In genomic region chr8:106112041-106112440, GRCm38 (mm10) we compare ENCODE assay signal across 16 mouse cellular contexts. TPM values are rescaled to one million over a fixed set of nuclear protein-coding genes. Genes with fewer than 3 reads are reported as not detected.
DNase-seq lines count a peak whose midpoint lies in the region; ATAC-seq and TF ChIP-seq lines count a peak whose summit lies in the region.
"Had no signal": no experiment of that assay in that cellular context is flagged by ENCODE, and none has a peak within 500 bp of the region (broad histone marks: within the 10 kb centered on the region; RNA-seq: fewer than 3 reads in every experiment).

No protein-coding gene starts in this region.

- TF ChIP-seq CTCF in lung, embryonic 14.5 days (IDR thresholded peaks at IDR 0.05; ENCODE audit: low read depth), result no peak
- TF ChIP-seq CTCF in liver, postnatal 0 days (IDR thresholded peaks at IDR 0.05; ENCODE audit: low read depth), result no peak

- ATAC-seq in heart, embryonic 16.5 days (replicated peaks; ENCODE audit: extremely low read depth, insufficient read depth, low FRiP score), result no peak
- no peak for ATAC-seq in lung, embryonic 14.5 days (ENCODE audit: insufficient read depth)
- ATAC-seq in megakaryocyte progenitor cell, adult 5-6 weeks (replicated peaks; ENCODE audit: poor library complexity), result no peak
- ATAC-seq in liver, postnatal 0 days, result no peak

- H3K27ac ChIP-seq in heart, embryonic 16.5 days (ENCODE audit: low read length), result peak overlapping the region; percentile 33; the same call in 1 of the 2 replicates
- no peak overlapping the region for H3K27ac ChIP-seq in heart, embryonic 10.5 days
- H3K27ac ChIP-seq in lung, embryonic 14.5 days (ENCODE audit: low read depth), result peak overlapping the region; percentile 43; the same call in 1 of the 2 replicates
- no peak overlapping the region for H3K27ac ChIP-seq in liver, postnatal 0 days (ENCODE audit: low read depth)

- no peak for DNase-seq in heart, embryonic 10.5 days (ENCODE audit: low spot score)
- no peak for DNase-seq in lung, embryonic 14.5 days
- DNase-seq in lung, postnatal 14 days, result no peak
- peak; percentile 40 for DNase-seq in ZHBTc4 (ENCODE audit: low read depth, low spot score)
- peak; percentile 55 for DNase-seq in thymus, postnatal 14 days
- DNase-seq in liver, postnatal 0 days, result no peak
- DNase-seq: B cell, adult 2 months; cerebellum, postnatal 14 days; heart, adult 18-20 months; kidney, postnatal 4 days had no signal

- H3K9ac ChIP-seq in heart, embryonic 16.5 days (ENCODE audit: low read length), result no peak overlapping the region
- H3K9ac ChIP-seq in lung, embryonic 14.5 days, result no peak overlapping the region
- no peak overlapping the region for H3K9ac ChIP-seq in liver, postnatal 0 days (replicated peaks)

- no peaks in the 10 kb centered on the region for H3K27me3 ChIP-seq in heart, embryonic 16.5 days (ENCODE audit: control insufficient read depth, insufficient read depth, low read length)
- H3K27me3 ChIP-seq in heart, embryonic 10.5 days (ENCODE audit: insufficient read depth, poor library complexity, severe bottlenecking), result no peaks in the 10 kb centered on the region
- H3K27me3 ChIP-seq in lung, embryonic 14.5 days (ENCODE audit: insufficient read depth, low read length), result no peaks in the 10 kb centered on the region
- no peaks in the 10 kb centered on the region for H3K27me3 ChIP-seq in liver, postnatal 0 days (ENCODE audit: insufficient read depth, low read length)

- no peak overlapping the region for H3K4me3 ChIP-seq in heart, embryonic 16.5 days (ENCODE audit: low read length)
- H3K4me3 ChIP-seq in heart, embryonic 10.5 days, result no peak overlapping the region
- no peak overlapping the region for H3K4me3 ChIP-seq in lung, embryonic 14.5 days (ENCODE audit: low read depth, low read length)
- no peak overlapping the region for H3K4me3 ChIP-seq in liver, postnatal 0 days (ENCODE audit: low read depth, low read length)

- peaks cover 26% of the 10 kb centered on the region for H3K36me3 ChIP-seq in heart, embryonic 16.5 days (ENCODE audit: control insufficient read depth, insufficient read depth)
- H3K36me3 ChIP-seq in heart, embryonic 10.5 days, result peaks cover 59% of the 10 kb centered on the region
- H3K36me3 ChIP-seq in lung, embryonic 14.5 days (ENCODE audit: insufficient read depth), result peaks cover 56% of the 10 kb centered on the region
- peaks cover 43% of the 10 kb centered on the region for H3K36me3 ChIP-seq in liver, postnatal 0 days (replicated peaks; ENCODE audit: insufficient read depth, low read length)

- no peak overlapping the region for H3K4me2 ChIP-seq in heart, embryonic 16.5 days (ENCODE audit: low read depth, low read length)
- no peak overlapping the region for H3K4me2 ChIP-seq in lung, embryonic 14.5 days
- H3K4me2 ChIP-seq in liver, postnatal 0 days (ENCODE audit: low read depth, low read length), result no peak overlapping the region
- H3K4me2 ChIP-seq: midbrain, embryonic 11.5 days had no signal

- TF ChIP-seq EP300 in liver, postnatal 0 days (IDR thresholded peaks at IDR 0.05; ENCODE audit: low read depth), result no peak

- 62% methylated on average over 2 of the region's 2 CpGs for WGBS in heart, embryonic 16.5 days
- 73% methylated on average over 2 of the region's 2 CpGs for WGBS in heart, embryonic 10.5 days
- WGBS in lung, embryonic 14.5 days, result 62% methylated on average over 2 of the region's 2 CpGs
- 87% methylated on average over 2 of the region's 2 CpGs for WGBS in liver, postnatal 0 days (ENCODE audit: insufficient replicate concordance)

- H3K9me3 ChIP-seq in heart, embryonic 16.5 days (replicated peaks; ENCODE audit: control insufficient read depth, low read length), result no peaks in the 10 kb centered on the region
- H3K9me3 ChIP-seq in heart, embryonic 10.5 days, result no peaks in the 10 kb centered on the region
- H3K9me3 ChIP-seq in lung, embryonic 14.5 days (ENCODE audit: low read depth, low read length), result no peaks in the 10 kb centered on the region
- no peaks in the 10 kb centered on the region for H3K9me3 ChIP-seq in liver, postnatal 0 days (ENCODE audit: low read length)

- no peaks in the 10 kb centered on the region for H3K4me1 ChIP-seq in heart, embryonic 16.5 days (ENCODE audit: control insufficient read depth, insufficient read depth, low read length)
- H3K4me1 ChIP-seq in heart, embryonic 10.5 days, result peaks cover 6% of the 10 kb centered on the region; the same call in 1 of the 2 replicates
- no peaks in the 10 kb centered on the region for H3K4me1 ChIP-seq in lung, embryonic 14.5 days (ENCODE audit: insufficient read depth)
- no peaks in the 10 kb centered on the region for H3K4me1 ChIP-seq in liver, postnatal 0 days (ENCODE audit: insufficient read depth)

RNA-seq across cellular contexts. Expression of gene Esrp2, which starts 24.7 kb away (rescaled TPM):
- 1.9 and 6.6 TPM in 2 replicates for polyA plus RNA-seq in heart, embryonic 16.5 days (2015; fragmentation: Nextera tagmentation; extraction: Ambion mirVana)
- polyA plus RNA-seq in heart, embryonic 10.5 days (2016; fragmentation: Nextera tagmentation; extraction: Ambion mirVana), result 2.4 and 5.4 TPM in 2 replicates
- 29.6 and 31.1 TPM in 2 replicates for polyA plus RNA-seq in lung, embryonic 14.5 days (2014; fragmentation: Nextera tagmentation; extraction: Ambion mirVana)
- total RNA-seq in megakaryocyte progenitor cell, adult 5-6 weeks (2015), result not detected in 2 replicates
- total RNA-seq in megakaryocyte progenitor cell, adult 5-6 weeks (2017), result not detected in 2 replicates
- polyA plus RNA-seq in liver, postnatal 0 days (2015; fragmentation: Nextera tagmentation; extraction: Ambion mirVana), result 24.0 and 26.7 TPM in 2 replicates
- total RNA-seq: gastrocnemius, adult 8-10 months; left cerebral cortex, postnatal 10 days had no signal
- polyA plus RNA-seq: neural tube, embryonic 14.5 days had no signal

RNA-seq across cellular contexts. Expression of gene Pla2g15, which starts 38.2 kb away (rescaled TPM):
- 7.7 and 7.8 TPM in 2 replicates for polyA plus RNA-seq in heart, embryonic 16.5 days (2015; fragmentation: Nextera tagmentation; extraction: Ambion mirVana)
- 10.6 and 13.6 TPM in 2 replicates for polyA plus RNA-seq in heart, embryonic 10.5 days (2016; fragmentation: Nextera tagmentation; extraction: Ambion mirVana)
- polyA plus RNA-seq in lung, embryonic 14.5 days (2014; fragmentation: Nextera tagmentation; extraction: Ambion mirVana), result 3.5 and 3.8 TPM in 2 replicates
- 18.6 and 20.1 TPM in 2 replicates for total RNA-seq in megakaryocyte progenitor cell, adult 5-6 weeks (2015)
- total RNA-seq in megakaryocyte progenitor cell, adult 5-6 weeks (2017), result 16.0 and 18.8 TPM in 2 replicates
- polyA plus RNA-seq in liver, postnatal 0 days (2015; fragmentation: Nextera tagmentation; extraction: Ambion mirVana), result 7.2 and 7.7 TPM in 2 replicates

RNA-seq across cellular contexts. Expression of gene Nfatc3, which starts 53.4 kb away (rescaled TPM):
- 3.7 and 4.3 TPM in 2 replicates for polyA plus RNA-seq in heart, embryonic 16.5 days (2015; fragmentation: Nextera tagmentation; extraction: Ambion mirVana)
- 4.9 and 6.5 TPM in 2 replicates for polyA plus RNA-seq in heart, embryonic 10.5 days (2016; fragmentation: Nextera tagmentation; extraction: Ambion mirVana)
- polyA plus RNA-seq in lung, embryonic 14.5 days (2014; fragmentation: Nextera tagmentation; extraction: Ambion mirVana), result 7.1 and 7.6 TPM in 2 replicates
- total RNA-seq in megakaryocyte progenitor cell, adult 5-6 weeks (2015), result 112 and 126 TPM in 2 replicates
- 25.2 and 32.7 TPM in 2 replicates for total RNA-seq in megakaryocyte progenitor cell, adult 5-6 weeks (2017)
- 2.3 TPM in 2 replicates for polyA plus RNA-seq in liver, postnatal 0 days (2015; fragmentation: Nextera tagmentation; extraction: Ambion mirVana)

RNA-seq across cellular contexts. Expression of gene Slc7a6, which starts 56.6 kb away (rescaled TPM):
- 21.1 and 28.5 TPM in 2 replicates for polyA plus RNA-seq in heart, embryonic 16.5 days (2015; fragmentation: Nextera tagmentation; extraction: Ambion mirVana)
- polyA plus RNA-seq in heart, embryonic 10.5 days (2016; fragmentation: Nextera tagmentation; extraction: Ambion mirVana), result 47.3 and 67.8 TPM in 2 replicates
- 80.6 and 85.0 TPM in 2 replicates for polyA plus RNA-seq in lung, embryonic 14.5 days (2014; fragmentation: Nextera tagmentation; extraction: Ambion mirVana)
- total RNA-seq in megakaryocyte progenitor cell, adult 5-6 weeks (2015), result 25.3 and 32.8 TPM in 2 replicates
- total RNA-seq in megakaryocyte progenitor cell, adult 5-6 weeks (2017), result 20.8 and 27.6 TPM in 2 replicates
- 2.6 and 3.2 TPM in 2 replicates for polyA plus RNA-seq in liver, postnatal 0 days (2015; fragmentation: Nextera tagmentation; extraction: Ambion mirVana)

Comparison
In these comparisons a context has a peak if more than half of its experiments do, and no peak if none do; other contexts are left out.
1. H3K27ac ChIP-seq: peak in heart, embryonic 16.5 days (single experiment) and lung, embryonic 14.5 days (single experiment); none in heart, embryonic 10.5 days (single experiment) and liver, postnatal 0 days (single experiment).
2. DNase-seq: peak in ZHBTc4 (single experiment) and thymus, postnatal 14 days (single experiment); none in heart, embryonic 10.5 days (single experiment), lung, embryonic 14.5 days (single experiment), lung, postnatal 14 days (single experiment) and liver, postnatal 0 days (single experiment).